In the genomic region with DNA sequence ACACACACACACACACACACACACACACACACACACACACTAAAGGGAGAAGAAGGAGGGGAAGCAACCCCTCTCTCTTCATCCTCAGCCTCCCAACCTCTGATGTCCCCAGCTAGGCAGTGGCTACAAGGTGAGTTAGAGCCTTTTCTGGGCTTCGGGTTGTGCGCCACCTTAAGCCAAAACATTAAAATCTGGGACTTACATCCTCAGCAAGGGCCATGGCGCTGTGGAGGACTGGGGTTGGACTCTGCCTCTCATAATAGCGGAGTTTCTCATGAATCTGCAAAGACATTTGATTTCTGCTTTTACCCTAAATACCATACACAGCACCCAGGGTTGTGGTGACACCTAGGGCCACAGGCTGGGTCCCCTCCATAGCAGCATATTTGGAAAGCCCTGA, we compare ENCODE assay signal across 15 mouse cellular contexts. TPM values are rescaled to one million over a fixed set of nuclear protein-coding genes. Genes with fewer than 3 reads are reported as not detected.
DNase-seq lines count a peak whose midpoint lies in the region; ATAC-seq lines count a peak whose summit lies in the region.
"Had no signal": no experiment of that assay in that cellular context is flagged by ENCODE, and none has a peak within 500 bp of the region (broad histone marks: within the 10 kb centered on the region; RNA-seq: fewer than 3 reads in every experiment).

No protein-coding gene starts in this region.

- no peak for ATAC-seq in kidney, embryonic 15.5 days (replicated peaks; ENCODE audit: low FRiP score)
- no peak for ATAC-seq in forebrain, embryonic 13.5 days
- no peak for ATAC-seq in limb, embryonic 12.5 days (ENCODE audit: insufficient number of reproducible peaks, insufficient read depth, low FRiP score, low TSS enrichment, low read depth)
- ATAC-seq in neural tube, embryonic 14.5 days (ENCODE audit: low read depth) = no peak
- ATAC-seq: inflammation-experienced regulatory T-cells, adult 6 months had no signal

- peaks cover 52% of the 10 kb centered on the region for H3K27me3 ChIP-seq in kidney, embryonic 15.5 days
- no peaks in the 10 kb centered on the region for H3K27me3 ChIP-seq in forebrain, embryonic 13.5 days
- H3K27me3 ChIP-seq in limb, embryonic 12.5 days = no peaks in the 10 kb centered on the region
- no peaks in the 10 kb centered on the region for H3K27me3 ChIP-seq in neural tube, embryonic 14.5 days (ENCODE audit: control insufficient read depth, insufficient read depth, low read length)

- peak overlapping the region; percentile 94; the same call in 1 of the 2 replicates for H3K4me2 ChIP-seq in kidney, embryonic 15.5 days
- peak overlapping the region; percentile 76 for H3K4me2 ChIP-seq in forebrain, embryonic 13.5 days
- peak overlapping the region; percentile 90; the same call in 1 of the 2 replicates for H3K4me2 ChIP-seq in limb, embryonic 12.5 days
- H3K4me2 ChIP-seq in neural tube, embryonic 14.5 days (ENCODE audit: low read depth, low read length) = peak overlapping the region; percentile 72
- H3K4me2 ChIP-seq: liver, embryonic 13.5 days had no signal

- no peak for DNase-seq in kidney, postnatal 14 days
- no peak for DNase-seq in thymus, postnatal 14 days
- DNase-seq in spleen, adult 18-20 months = no peak
- DNase-seq: kidney, postnatal 25 days; layer of hippocampus, postnatal 36 days; liver, embryonic 13.5 days; lung, postnatal 10 days; right cerebral cortex, adult 18-20 months had no signal

- WGBS in kidney, embryonic 15.5 days = 77% methylated on average over 4 of the region's 4 CpGs
- WGBS in forebrain, embryonic 13.5 days = 85% methylated on average over 4 of the region's 4 CpGs
- 83% methylated on average over 4 of the region's 4 CpGs for WGBS in limb, embryonic 12.5 days
- 85% methylated on average over 4 of the region's 4 CpGs for WGBS in neural tube, embryonic 14.5 days

- H3K9ac ChIP-seq in kidney, embryonic 15.5 days = no peak overlapping the region
- H3K9ac ChIP-seq in forebrain, embryonic 13.5 days = peak overlapping the region; percentile 82
- no peak overlapping the region for H3K9ac ChIP-seq in limb, embryonic 12.5 days (replicated peaks)
- H3K9ac ChIP-seq in neural tube, embryonic 14.5 days (replicated peaks; ENCODE audit: low read depth, low read length) = no peak overlapping the region
- H3K9ac ChIP-seq: liver, embryonic 13.5 days had no signal

- no peak overlapping the region for H3K27ac ChIP-seq in kidney, embryonic 15.5 days
- no peak overlapping the region for H3K27ac ChIP-seq in forebrain, embryonic 13.5 days
- no peak overlapping the region for H3K27ac ChIP-seq in limb, embryonic 12.5 days
- no peak overlapping the region for H3K27ac ChIP-seq in neural tube, embryonic 14.5 days (ENCODE audit: low read depth, low read length)
- H3K27ac ChIP-seq: liver, embryonic 13.5 days had no signal

- no peaks in the 10 kb centered on the region for H3K9me3 ChIP-seq in kidney, embryonic 15.5 days (replicated peaks)
- no peaks in the 10 kb centered on the region for H3K9me3 ChIP-seq in forebrain, embryonic 13.5 days (replicated peaks)
- no peaks in the 10 kb centered on the region for H3K9me3 ChIP-seq in limb, embryonic 12.5 days
- no peaks in the 10 kb centered on the region for H3K9me3 ChIP-seq in neural tube, embryonic 14.5 days (ENCODE audit: control insufficient read depth, low read length)
- H3K9me3 ChIP-seq: liver, embryonic 13.5 days had no signal

- no peak overlapping the region for H3K4me3 ChIP-seq in kidney, embryonic 15.5 days (replicated peaks)
- H3K4me3 ChIP-seq in forebrain, embryonic 13.5 days = 0 out of 2 replicates have a peak overlapping the region, but pooled peaks have one; percentile 66
- no peak overlapping the region for H3K4me3 ChIP-seq in limb, embryonic 12.5 days (replicated peaks)
- H3K4me3 ChIP-seq in neural tube, embryonic 14.5 days (ENCODE audit: low read depth, low read length) = no peak overlapping the region
- H3K4me3 ChIP-seq: liver, embryonic 13.5 days had no signal

- peaks cover 5% of the 10 kb centered on the region; the same call in 1 of the 2 replicates for H3K36me3 ChIP-seq in kidney, embryonic 15.5 days
- peaks cover 31% of the 10 kb centered on the region for H3K36me3 ChIP-seq in forebrain, embryonic 13.5 days (ENCODE audit: poor library complexity, severe bottlenecking)
- peaks cover 25% of the 10 kb centered on the region for H3K36me3 ChIP-seq in limb, embryonic 12.5 days
- no peaks in the 10 kb centered on the region for H3K36me3 ChIP-seq in neural tube, embryonic 14.5 days (ENCODE audit: control insufficient read depth, insufficient read depth, low read length)
- H3K36me3 ChIP-seq: liver, embryonic 13.5 days had no signal

- H3K4me1 ChIP-seq in kidney, embryonic 15.5 days = peaks cover 35% of the 10 kb centered on the region
- H3K4me1 ChIP-seq in forebrain, embryonic 13.5 days = peaks cover 45% of the 10 kb centered on the region
- H3K4me1 ChIP-seq in limb, embryonic 12.5 days (replicated peaks) = peaks cover 21% of the 10 kb centered on the region
- H3K4me1 ChIP-seq in neural tube, embryonic 14.5 days (ENCODE audit: control insufficient read depth, insufficient read depth, low read length) = peaks cover 19% of the 10 kb centered on the region

RNA-seq across cellular contexts. Expression of gene Mpp3, which starts 3.4 kb away (rescaled TPM):
- polyA plus RNA-seq in kidney, embryonic 15.5 days (2015; fragmentation: Nextera tagmentation; extraction: Ambion mirVana) = 7.8 and 11.0 TPM in 2 replicates
- polyA plus RNA-seq in forebrain, embryonic 13.5 days (2015; fragmentation: Nextera tagmentation; extraction: Ambion mirVana) = 40.8 and 41.0 TPM in 2 replicates
- polyA plus RNA-seq in limb, embryonic 12.5 days (2016; fragmentation: Nextera tagmentation; extraction: Ambion mirVana) = 13.7 and 16.3 TPM in 2 replicates
- 57.0 and 57.3 TPM in 2 replicates for polyA plus RNA-seq in neural tube, embryonic 14.5 days (2014; fragmentation: Nextera tagmentation; extraction: Ambion mirVana)

RNA-seq across cellular contexts. Expression of gene Cd300lg, which starts 16.4 kb away (rescaled TPM):
- polyA plus RNA-seq in kidney, embryonic 15.5 days (2015; fragmentation: Nextera tagmentation; extraction: Ambion mirVana) = 0.82 and 1.1 TPM in 2 replicates
- polyA plus RNA-seq in forebrain, embryonic 13.5 days (2015; fragmentation: Nextera tagmentation; extraction: Ambion mirVana) = 0.27 and 0.31 TPM in 2 replicates
- 0.40 and 0.70 TPM in 2 replicates for polyA plus RNA-seq in limb, embryonic 12.5 days (2016; fragmentation: Nextera tagmentation; extraction: Ambion mirVana)
- 0.31 and 0.44 TPM in 2 replicates for polyA plus RNA-seq in neural tube, embryonic 14.5 days (2014; fragmentation: Nextera tagmentation; extraction: Ambion mirVana)
- polyA plus RNA-seq: C2C12 had no signal

RNA-seq across cellular contexts. Expression of gene Dusp3, which starts 38.1 kb away (rescaled TPM):
- 32.8 and 33.8 TPM in 2 replicates for polyA plus RNA-seq in kidney, embryonic 15.5 days (2015; fragmentation: Nextera tagmentation; extraction: Ambion mirVana)
- 8.5 and 8.7 TPM in 2 replicates for polyA plus RNA-seq in forebrain, embryonic 13.5 days (2015; fragmentation: Nextera tagmentation; extraction: Ambion mirVana)
- polyA plus RNA-seq in limb, embryonic 12.5 days (2016; fragmentation: Nextera tagmentation; extraction: Ambion mirVana) = 11.2 and 11.6 TPM in 2 replicates
- polyA plus RNA-seq in neural tube, embryonic 14.5 days (2014; fragmentation: Nextera tagmentation; extraction: Ambion mirVana) = 24.4 and 25.0 TPM in 2 replicates

RNA-seq across cellular contexts. Expression of gene Cfap97d1, which starts 40.8 kb away (rescaled TPM):
- polyA plus RNA-seq in kidney, embryonic 15.5 days (2015; fragmentation: Nextera tagmentation; extraction: Ambion mirVana) = not detected in 2 replicates
- not detected in 2 replicates for polyA plus RNA-seq in forebrain, embryonic 13.5 days (2015; fragmentation: Nextera tagmentation; extraction: Ambion mirVana)
- not detected in 2 replicates for polyA plus RNA-seq in limb, embryonic 12.5 days (2016; fragmentation: Nextera tagmentation; extraction: Ambion mirVana)
- polyA plus RNA-seq in neural tube, embryonic 14.5 days (2014; fragmentation: Nextera tagmentation; extraction: Ambion mirVana) = not detected in 2 replicates
- polyA plus RNA-seq: C2C12; heart, embryonic 14.5 days; inflammation-experienced regulatory T-cells, adult 6 months; liver, embryonic 13.5 days had no signal

RNA-seq across cellular contexts. Expression of gene Sost, which starts 58.1 kb away (rescaled TPM):
- polyA plus RNA-seq in kidney, embryonic 15.5 days (2015; fragmentation: Nextera tagmentation; extraction: Ambion mirVana) = 0.83 and 1.4 TPM in 2 replicates
- 0.14 TPM in 1 of 2 replicates, not detected in the other for polyA plus RNA-seq in forebrain, embryonic 13.5 days (2015; fragmentation: Nextera tagmentation; extraction: Ambion mirVana)
- polyA plus RNA-seq in limb, embryonic 12.5 days (2016; fragmentation: Nextera tagmentation; extraction: Ambion mirVana) = 1.1 and 1.2 TPM in 2 replicates
- not detected in 2 replicates for polyA plus RNA-seq in neural tube, embryonic 14.5 days (2014; fragmentation: Nextera tagmentation; extraction: Ambion mirVana)
- polyA plus RNA-seq: inflammation-experienced regulatory T-cells, adult 6 months had no signal
